Mouse (Mus musculus) heart, embryonic 14.5 days (tissue): ENCODE data around the gene Cyp2d22. TPM values are rescaled to one million over a fixed set of nuclear protein-coding genes. Genes with fewer than 3 reads are reported as not detected.
"Not testable (repeated sequence)": the region's sequence is repeated elsewhere in the genome, so short reads cannot be mapped to it uniquely, and the experiment has no call there.

Experiments used
- ATAC-seq: fragments of 200-750 bp; cut with Nextera tagmentation; 2 replicates; pipeline ENCODE4 v1.8.0; 2017; ENCODE audit warnings: low read depth, moderate TSS enrichment; ENCODE audit not compliant: insufficient number of reproducible peaks, insufficient read depth, low FRiP score
- H3K27ac ChIP-seq, 2 experiments: fragments of 200-500 bp in 1 of 2; fragments of 300-500 bp in 1 of 2; sonication (generic) in 1 of 2; replicated peaks in 1 of 2; 2 replicates each; pipeline ENCODE4 v1.5.1; 2012 to 2014; ENCODE audit warnings: low read depth in 2 of 2, low read length in 2 of 2, control low read depth in 1 of 2, mild to moderate bottlenecking in 1 of 2, mixed read lengths in 1 of 2; ENCODE audit not compliant: control insufficient read depth in 1 of 2, insufficient read depth in 1 of 2
- H3K27me3 ChIP-seq: fragments of 300-500 bp; sonication (generic); 2 replicates; pipeline ENCODE4 v1.6.1; 2014; ENCODE audit warnings: mild to moderate bottlenecking, low read length, control low read depth; ENCODE audit not compliant: control insufficient read depth, insufficient read depth
- H3K36me3 ChIP-seq: fragments of 300-500 bp; sonication (generic); 2 replicates; pipeline ENCODE4 v1.6.1; 2014; ENCODE audit warnings: mild to moderate bottlenecking, control low read depth, low read length, mixed read lengths; ENCODE audit not compliant: control insufficient read depth, insufficient read depth
- H3K4me1 ChIP-seq, 2 experiments: fragments of 200-500 bp in 1 of 2; fragments of 300-500 bp in 1 of 2; sonication (generic) in 1 of 2; 2 replicates each; pipeline ENCODE4 v1.6.1; 2012 to 2014; ENCODE audit warnings: low read length in 2 of 2, control low read depth in 1 of 2, mixed read lengths in 1 of 2; ENCODE audit not compliant: control insufficient read depth in 2 of 2, insufficient read depth in 2 of 2
- H3K4me2 ChIP-seq: fragments of 300-500 bp; sonication (generic); 2 replicates; pipeline ENCODE4 v1.6.1; 2014; ENCODE audit warnings: mild to moderate bottlenecking, low read length
- H3K4me3 ChIP-seq, 2 experiments: fragments of 200-500 bp in 1 of 2; fragments of 300-500 bp in 1 of 2; sonication (generic) in 1 of 2; 2 replicates each; pipeline ENCODE4 v1.5.1; 2012 to 2014; ENCODE audit warnings: low read length in 2 of 2, mild to moderate bottlenecking in 2 of 2, control low read depth in 1 of 2, low read depth in 1 of 2, moderate library complexity in 1 of 2; ENCODE audit not compliant: control insufficient read depth in 1 of 2, insufficient read depth in 1 of 2
- H3K9ac ChIP-seq: fragments of 300-500 bp; sonication (generic); 2 replicates; pipeline ENCODE4 v1.6.1; 2014; ENCODE audit warnings: mild to moderate bottlenecking, low read length
- H3K9me3 ChIP-seq: fragments of 300-500 bp; sonication (generic); 2 replicates; pipeline ENCODE4 v1.6.1; 2016; ENCODE audit warnings: low read length, control low read depth; ENCODE audit not compliant: control insufficient read depth
- WGBS: fragments of 180-500 bp; shearing (Covaris S2); extraction: QIAGEN DNeasy Blood & Tissue Kit; methylation state at CpG from one replicate; pipeline ENCODE4 v1.1.7; 2014; 5-methylcytosine and 5-hydroxymethylcytosine counted together
- polyA plus RNA-seq: library from polyadenylated mRNA; unstranded; fragments of >200 nt; fragmentation: Nextera tagmentation; extraction: Ambion mirVana; gene quantifications from 2 replicates; pipeline ENCODE4 v1.2.1, GENCODE M21; 2014

The Cyp2d22 gene
- polyA plus RNA-seq, 1 experiment from 2014 or later: 9.2 TPM

- H3K4me2 ChIP-seq: no peak overlapping the region
- no peaks in the 10 kb centered on the region for H3K27me3 ChIP-seq
- no peaks in the 10 kb centered on the region for H3K36me3 ChIP-seq
- H3K9me3 ChIP-seq: no peaks in the 10 kb centered on the region
- no peak overlapping the region for H3K9ac ChIP-seq
- no peak overlapping the region for H3K27ac ChIP-seq
- 73% methylated on average over 3 of the region's 3 CpGs for WGBS
- no peaks in the 10 kb centered on the region for H3K4me1 ChIP-seq
- ATAC-seq: no peak
- no peak overlapping the region for H3K4me3 ChIP-seq
Measured at GRCm38 (mm10) chr15:82404163-82404562, 24.1 kb upstream of the Cyp2d22 start.

GRCm38 (mm10) chr15:82403606-82404005, 23.5 kb upstream of the Cyp2d22 start:
- Histone ChIP-seq H3K4me1 (no peaks in the 10 kb centered on the region), H3K9ac (no peak overlapping the region), H3K27me3 (no peaks in the 10 kb centered on the region), H3K4me3 (no peak overlapping the region), H3K9me3 (no peaks in the 10 kb centered on the region), H3K36me3 (no peaks in the 10 kb centered on the region), H3K4me2 (no peak overlapping the region), H3K27ac (no peak overlapping the region)
- WGBS: 87% methylated on average over 9 of the region's 9 CpGs
- no peak for ATAC-seq

- Histone ChIP-seq H3K36me3 (no peaks in the 10 kb centered on the region), H3K4me1 (no peaks in the 10 kb centered on the region), H3K9ac (no peak overlapping the region), H3K27ac (no peak overlapping the region), H3K27me3 (no peaks in the 10 kb centered on the region), H3K9me3 (no peaks in the 10 kb centered on the region), H3K4me2 (no peak overlapping the region), H3K4me3 (no peak overlapping the region)
- ATAC-seq: no peak
- WGBS: 74% methylated on average over 6 of the region's 6 CpGs
Measured at GRCm38 (mm10) chr15:82402741-82403140, 22.7 kb upstream of the Cyp2d22 start.

- Histone ChIP-seq H3K36me3 (no peaks in the 10 kb centered on the region), H3K4me2 (no peak overlapping the region), H3K4me1 (no peaks in the 10 kb centered on the region), H3K27ac (no peak overlapping the region), H3K9ac (no peak overlapping the region), H3K27me3 (no peaks in the 10 kb centered on the region), H3K9me3 (no peaks in the 10 kb centered on the region), H3K4me3 (no peak overlapping the region)
- ATAC-seq: no peak
Measured at GRCm38 (mm10) chr15:82402106-82402505, 22.0 kb upstream of the Cyp2d22 start.

- H3K4me2 ChIP-seq: no peak overlapping the region
- H3K36me3 ChIP-seq: no peaks in the 10 kb centered on the region
- H3K9me3 ChIP-seq: no peaks in the 10 kb centered on the region
- no peak for ATAC-seq
- no peak overlapping the region for H3K4me3 ChIP-seq
- H3K9ac ChIP-seq: no peak overlapping the region
- no peaks in the 10 kb centered on the region for H3K4me1 ChIP-seq
- WGBS: 70% methylated on average over 2 of the region's 2 CpGs
- no peak overlapping the region for H3K27ac ChIP-seq
- H3K27me3 ChIP-seq: no peaks in the 10 kb centered on the region
Measured at GRCm38 (mm10) chr15:82401516-82401915, 21.5 kb upstream of the Cyp2d22 start.

GRCm38 (mm10) chr15:82395955-82396354, 15.9 kb upstream of the Cyp2d22 start:
- H3K27ac ChIP-seq, H3K36me3 ChIP-seq, H3K4me3 ChIP-seq, H3K4me1 ChIP-seq, H3K9ac ChIP-seq, H3K4me2 ChIP-seq, H3K9me3 ChIP-seq, H3K27me3 ChIP-seq, ATAC-seq: not testable (repeated sequence)
- 74% methylated on average over 3 of the region's 3 CpGs for WGBS

GRCm38 (mm10) chr15:82393922-82394321, 13.9 kb upstream of the Cyp2d22 start, which contains the start of gene Cyp2d11:
Gene Cyp2d11 (minus strand): TSS chr15:82394022.
- not testable (repeated sequence) for H3K4me3 ChIP-seq, H3K27me3 ChIP-seq, H3K27ac ChIP-seq, ATAC-seq, H3K9ac ChIP-seq, H3K4me1 ChIP-seq, H3K36me3 ChIP-seq, H3K4me2 ChIP-seq, H3K9me3 ChIP-seq
- 71% methylated on average over 2 of the region's 2 CpGs for WGBS

GRCm38 (mm10) chr15:82389916-82390315, 9.9 kb upstream of the Cyp2d22 start:
- not testable (repeated sequence) for ATAC-seq, H3K4me1 ChIP-seq, H3K9ac ChIP-seq, H3K4me3 ChIP-seq, H3K27me3 ChIP-seq, H3K27ac ChIP-seq, H3K9me3 ChIP-seq, H3K4me2 ChIP-seq, H3K36me3 ChIP-seq
- 86% methylated on average over 10 of the region's 10 CpGs for WGBS
